Mouse (Mus musculus) bone marrow macrophage, adult 2 months (primary cell): Measurements from ENCODE around the gene Selenoh. TPM values are rescaled to one million over a fixed set of nuclear protein-coding genes. Genes with fewer than 3 reads are reported as not detected.

ENCODE experiments used
- H3K27ac ChIP-seq: 2 replicates; pipeline ENCODE4 v1.5.1; 2012; ENCODE audit warnings: low read depth, low read length; ENCODE audit not compliant: insufficient read depth
- H3K4me1 ChIP-seq: 2 replicates; pipeline ENCODE4 v1.6.1; 2012; ENCODE audit warnings: low read length; ENCODE audit not compliant: control insufficient read depth, insufficient read depth
- H3K4me3 ChIP-seq: 2 replicates; pipeline ENCODE4 v1.5.1; 2012; ENCODE audit warnings: mild to moderate bottlenecking, low read length, moderate library complexity; ENCODE audit not compliant: insufficient read depth
- CTCF ChIP-seq: IDR thresholded peaks from 2 replicates; pipeline ENCODE4 v1.5.1; 2012; ENCODE audit warnings: low read depth, mild to moderate bottlenecking, low read length, moderate library complexity
- POLR2A ChIP-seq: IDR thresholded peaks from 2 replicates; pipeline ENCODE4 v1.6.1; 2012; ENCODE audit warnings: mild to moderate bottlenecking, low read depth, low read length, borderline replicate concordance
- polyA plus RNA-seq: library from polyadenylated mRNA; stranded (reverse); fragments of >200 nt; gene quantifications from 2 replicates; pipeline ENCODE4 v1.2.4, GENCODE M21; 2012; ENCODE audit not compliant: missing spikeins, insufficient read depth, insufficient read length

Selenoh gene
- 24.2 and 24.5 TPM in 2 replicates for polyA plus RNA-seq

- Histone ChIP-seq H3K4me3 (peak within 1 kb of the TSS; percentile 73), H3K27ac (peak within 1 kb of the TSS; percentile 56)
- TF ChIP-seq POLR2A (no peak), CTCF (no peak)
Measured at GRCm38 (mm10) chr2:84670569-84670933, at the start of gene Selenoh. TSS of gene Selenoh (minus strand) at chr2:84670770.

GRCm38 (mm10) chr2:84717357-84717756 is 46.8 kb upstream of the Selenoh start:
- Histone ChIP-seq H3K4me3 (no peak overlapping the region), H3K4me1 (peaks cover 8% of the 10 kb centered on the region), H3K27ac (no peak overlapping the region)
- no peak for TF ChIP-seq POLR2A
- TF ChIP-seq CTCF, result no peak

More at GRCm38 (mm10) chr2:84670569-84670933, at the start of gene Selenoh:
- H3K4me1 ChIP-seq, result peaks cover 4% of the 10 kb centered on the region; the same call in 1 of the 2 replicates

- Histone ChIP-seq H3K4me1 (peaks cover 8% of the 10 kb centered on the region), H3K27ac (peak overlapping the region; percentile 66), H3K4me3 (peak overlapping the region; percentile 84)
- TF ChIP-seq CTCF (no peak), POLR2A (no peak)
Measured at GRCm38 (mm10) chr2:84716423-84717355, 46.1 kb upstream of the Selenoh start.

- peak overlapping the region; percentile 74 for H3K27ac ChIP-seq
- no peak for TF ChIP-seq POLR2A
- H3K4me3 ChIP-seq, result peak overlapping the region; percentile 84
- H3K4me1 ChIP-seq, result peaks cover 8% of the 10 kb centered on the region
Measured at GRCm38 (mm10) chr2:84715562-84716361, 45.2 kb upstream of the Selenoh start.

DNA sequence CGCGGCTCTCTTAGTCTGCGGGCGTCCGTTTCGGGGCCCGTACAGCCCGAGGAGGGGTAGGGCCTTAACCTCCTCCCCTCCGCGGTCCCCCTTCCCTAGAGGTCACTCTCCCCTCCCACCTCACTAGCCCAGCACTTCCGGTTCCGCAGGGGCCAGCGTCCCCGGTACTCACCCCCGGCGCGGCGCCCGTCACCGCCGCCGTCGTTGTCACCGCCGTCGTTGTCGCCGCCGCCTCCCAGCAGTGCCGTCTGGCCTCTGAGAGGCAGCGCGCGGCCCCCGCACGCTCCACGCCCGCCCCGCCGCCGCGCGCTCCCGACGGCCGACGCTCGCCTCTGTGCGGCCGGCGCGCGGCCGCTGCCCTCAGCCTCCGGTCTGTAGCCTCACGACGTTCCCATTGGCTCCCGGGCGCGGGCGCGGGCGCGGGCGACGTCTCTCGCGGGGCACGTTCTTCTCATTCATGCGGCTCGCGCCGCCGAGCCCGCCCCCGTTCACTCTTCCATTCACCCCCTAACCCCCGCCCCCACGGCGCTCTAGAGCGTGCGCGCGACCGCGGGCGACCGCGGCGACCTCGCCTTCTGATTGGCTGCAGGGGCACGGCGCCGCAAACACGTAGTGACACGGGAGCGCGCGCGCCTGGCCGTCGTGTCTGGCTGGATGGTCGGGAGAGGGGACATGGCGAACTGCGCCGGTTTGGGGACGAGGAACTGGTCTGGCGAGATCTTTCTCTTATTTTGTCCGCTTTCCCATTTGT is 44.4 kb upstream of the Selenoh start, which contains the start of gene Zdhhc5:
Gene Zdhhc5 (minus strand): TSS at position 370 of the 751 bp plus-strand sequence.
- H3K27ac ChIP-seq, result peak within 1 kb of the TSS; percentile 86
- H3K4me3 ChIP-seq, result peak within 1 kb of the TSS; percentile 84
- no peak for TF ChIP-seq CTCF
- TF ChIP-seq POLR2A, result no peak
- peaks cover 8% of the 10 kb centered on the region for H3K4me1 ChIP-seq

DNA sequence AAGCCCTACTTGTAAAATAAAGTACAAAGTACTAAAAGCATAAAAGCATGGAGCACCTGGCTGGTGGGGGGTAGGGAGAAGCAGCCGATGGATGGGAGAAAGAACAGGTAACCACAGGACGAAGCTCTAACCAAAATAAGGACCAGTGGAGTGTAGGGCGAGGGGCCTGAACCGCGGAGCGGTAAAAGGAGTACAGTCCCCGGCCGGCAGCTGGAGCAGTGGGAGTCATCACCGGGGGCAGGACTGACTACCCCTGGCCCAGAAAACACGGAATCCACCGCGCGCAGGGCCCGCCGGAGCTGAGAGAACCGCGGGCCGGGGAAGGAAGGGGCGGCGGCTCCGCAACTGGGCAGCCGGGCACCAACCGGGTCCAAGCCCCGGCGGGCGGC is 43.8 kb upstream of the Selenoh start:
- Histone ChIP-seq H3K4me1 (peaks cover 8% of the 10 kb centered on the region), H3K27ac (peak overlapping the region; percentile 86), H3K4me3 (peak overlapping the region; percentile 84)
- no peak for TF ChIP-seq POLR2A
- no peak for TF ChIP-seq CTCF

- Histone ChIP-seq H3K4me1 (peaks cover 8% of the 10 kb centered on the region), H3K27ac (no peak overlapping the region), H3K4me3 (no peak overlapping the region)
- TF ChIP-seq CTCF, result no peak
Measured at GRCm38 (mm10) chr2:84711898-84712297, 41.3 kb upstream of the Selenoh start.

- H3K27ac ChIP-seq, result no peak overlapping the region
- H3K4me3 ChIP-seq, result no peak overlapping the region
- no peak for TF ChIP-seq CTCF
- no peak for TF ChIP-seq POLR2A
- H3K4me1 ChIP-seq, result peaks cover 16% of the 10 kb centered on the region
Measured at GRCm38 (mm10) chr2:84707523-84707922, 37.0 kb upstream of the Selenoh start.

DNA sequence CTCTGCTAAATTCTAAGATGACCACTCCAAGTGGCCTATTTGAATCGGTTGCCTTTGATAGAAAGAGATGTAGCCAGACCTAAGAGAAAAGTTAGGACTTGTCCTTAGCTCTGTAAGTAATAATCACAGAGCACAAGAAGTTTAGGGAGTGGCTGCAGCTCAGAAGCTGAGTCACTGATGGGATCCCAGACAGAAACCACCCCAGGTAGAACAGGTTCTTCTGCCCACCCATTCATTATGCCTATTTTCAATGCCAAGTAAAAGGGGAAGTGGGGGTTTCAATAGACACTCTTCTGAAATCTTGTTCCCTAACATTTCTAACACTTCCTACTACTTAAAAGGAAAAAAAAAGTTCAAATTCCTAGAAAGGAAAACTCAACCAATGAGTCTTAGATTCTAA is 34.7 kb upstream of the Selenoh start:
- Histone ChIP-seq H3K4me1 (peaks cover 16% of the 10 kb centered on the region), H3K4me3 (no peak overlapping the region), H3K27ac (no peak overlapping the region)
- TF ChIP-seq POLR2A, result no peak
- no peak for TF ChIP-seq CTCF
